7 mouse cellular contexts compared by ENCODE assay signal in the genomic region with DNA sequence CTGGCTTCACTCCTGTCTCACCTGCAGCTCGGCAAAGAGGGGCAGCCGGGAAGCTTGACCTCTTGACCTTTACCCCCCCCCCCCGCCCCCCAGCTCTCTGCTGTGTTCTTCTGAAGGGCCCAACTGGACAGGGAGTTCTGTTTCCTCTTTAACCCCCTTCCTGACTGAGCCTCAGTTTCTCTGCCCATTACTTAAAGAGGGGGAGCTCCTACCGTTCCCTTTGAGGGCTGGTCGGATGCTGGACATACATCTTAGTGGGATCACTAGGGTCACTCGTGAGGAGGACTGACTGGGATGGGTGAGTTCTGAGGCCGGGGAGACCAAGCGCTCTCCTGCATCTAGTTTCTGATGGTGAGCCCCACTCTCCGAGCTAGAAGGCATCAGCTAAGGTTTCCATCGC. TPM values are rescaled to one million over a fixed set of nuclear protein-coding genes. Genes with fewer than 3 reads are reported as not detected.
A peak's percentile ranks its signal among the peaks of the same experiment; 100 is the strongest.
DNase-seq lines count a peak whose midpoint lies in the region; ATAC-seq and TF ChIP-seq lines count a peak whose summit lies in the region.

A gene (plus strand): TSS at position 301 of the 400 bp plus-strand sequence.

- H3K9me3 ChIP-seq in lung, embryonic 14.5 days (ENCODE audit: low read depth, low read length), result no peaks in the 10 kb centered on the region
- no peaks in the 10 kb centered on the region for H3K9me3 ChIP-seq in forebrain, embryonic 11.5 days (ENCODE audit: control insufficient read depth, low read length)
- no peaks in the 10 kb centered on the region for H3K9me3 ChIP-seq in limb, embryonic 10.5 days (replicated peaks)

- no peaks in the 10 kb centered on the region for H3K36me3 ChIP-seq in lung, embryonic 14.5 days (ENCODE audit: insufficient read depth)
- no peaks in the 10 kb centered on the region for H3K36me3 ChIP-seq in forebrain, embryonic 11.5 days (ENCODE audit: control insufficient read depth, insufficient read depth, low read length)
- no peaks in the 10 kb centered on the region for H3K36me3 ChIP-seq in limb, embryonic 10.5 days

- peaks cover 18% of the 10 kb centered on the region; the same call in 1 of the 2 replicates for H3K4me1 ChIP-seq in lung, embryonic 14.5 days (ENCODE audit: insufficient read depth)
- H3K4me1 ChIP-seq in forebrain, embryonic 11.5 days (replicated peaks; ENCODE audit: control insufficient read depth, insufficient read depth, low read length), result peaks cover 19% of the 10 kb centered on the region
- peaks cover 74% of the 10 kb centered on the region for H3K4me1 ChIP-seq in limb, embryonic 10.5 days
- peaks cover 73% of the 10 kb centered on the region for H3K4me1 ChIP-seq in olfactory bulb, adult 2 months (ENCODE audit: control insufficient read depth, insufficient read depth, low read length)

- H3K27me3 ChIP-seq in lung, embryonic 14.5 days (ENCODE audit: insufficient read depth, low read length), result peaks cover 35% of the 10 kb centered on the region
- peaks cover 28% of the 10 kb centered on the region for H3K27me3 ChIP-seq in forebrain, embryonic 11.5 days (ENCODE audit: control insufficient read depth, insufficient read depth, low read length)
- peaks cover 62% of the 10 kb centered on the region for H3K27me3 ChIP-seq in limb, embryonic 10.5 days (ENCODE audit: low read depth, poor library complexity, severe bottlenecking)

- H3K27ac ChIP-seq in lung, embryonic 14.5 days (ENCODE audit: low read depth), result no peak within 1 kb of the TSS
- no peak within 1 kb of the TSS for H3K27ac ChIP-seq in forebrain, embryonic 11.5 days (ENCODE audit: low read depth, low read length)
- peak within 1 kb of the TSS; percentile 69 for H3K27ac ChIP-seq in limb, embryonic 10.5 days
- H3K27ac ChIP-seq in olfactory bulb, adult 2 months (ENCODE audit: insufficient read depth, low read depth, low read length), result peak within 1 kb of the TSS; percentile 83

- H3K4me3 ChIP-seq in lung, embryonic 14.5 days (ENCODE audit: low read depth, low read length), result peak within 1 kb of the TSS; percentile 50
- peak within 1 kb of the TSS; percentile 46 for H3K4me3 ChIP-seq in forebrain, embryonic 11.5 days (ENCODE audit: low read depth, low read length)
- H3K4me3 ChIP-seq in limb, embryonic 10.5 days, result peak within 1 kb of the TSS; percentile 66
- peak within 1 kb of the TSS; percentile 68 for H3K4me3 ChIP-seq in olfactory bulb, adult 2 months (ENCODE audit: insufficient read depth, low read depth, low read length)

- no peak for TF ChIP-seq POLR2A in olfactory bulb, adult 2 months (IDR thresholded peaks at IDR 0.05; ENCODE audit: insufficient read depth, low read depth, low read length)

- no peak for DNase-seq in lung, embryonic 14.5 days
- no peak for DNase-seq in lung, postnatal 14 days
- no peak for DNase-seq in forebrain, embryonic 11.5 days (ENCODE audit: low spot score)
- no peak for DNase-seq in limb, embryonic 10.5 days (ENCODE audit: low spot score)
- DNase-seq in urinary bladder, postnatal 4 days (ENCODE audit: low spot score in 2 of 2), result no peak
- DNase-seq in layer of hippocampus, adult 18-20 months (ENCODE audit: low spot score in 2 of 2), result no peak

- 3% methylated on average over 10 of the region's 10 CpGs for WGBS in lung, embryonic 14.5 days
- WGBS in forebrain, embryonic 11.5 days, result 4% methylated on average over 10 of the region's 10 CpGs
- WGBS in limb, embryonic 10.5 days, result 3% methylated on average over 10 of the region's 10 CpGs
- WGBS in olfactory bulb, adult 2 months, result 12% methylated on average over 10 of the region's 10 CpGs

- H3K4me2 ChIP-seq in lung, embryonic 14.5 days, result peak within 1 kb of the TSS; percentile 96
- H3K4me2 ChIP-seq in forebrain, embryonic 11.5 days (ENCODE audit: low read depth, low read length, severe bottlenecking), result peak within 1 kb of the TSS; percentile 92

- TF ChIP-seq CTCF in lung, embryonic 14.5 days (IDR thresholded peaks at IDR 0.05; ENCODE audit: low read depth), result no peak
- TF ChIP-seq CTCF in olfactory bulb, adult 2 months (IDR thresholded peaks at IDR 0.05; ENCODE audit: insufficient read depth, low read depth, low read length), result no peak

- ATAC-seq in lung, embryonic 14.5 days (ENCODE audit: insufficient read depth), result no peak
- no peak for ATAC-seq in forebrain, embryonic 11.5 days (replicated peaks; ENCODE audit: low FRiP score)

- peak within 1 kb of the TSS; percentile 50 for H3K9ac ChIP-seq in lung, embryonic 14.5 days
- H3K9ac ChIP-seq in forebrain, embryonic 11.5 days (ENCODE audit: low read length), result peak within 1 kb of the TSS; percentile 60

RNA-seq across cellular contexts. Expression of the gene that starts here (rescaled TPM):
- 0.53 and 1.6 TPM in 2 replicates for polyA plus RNA-seq in lung, embryonic 14.5 days (2014; fragmentation: Nextera tagmentation; extraction: Ambion mirVana)
- 0.23 and 0.67 TPM in 2 replicates for polyA plus RNA-seq in forebrain, embryonic 11.5 days (2014; fragmentation: Nextera tagmentation; extraction: Ambion mirVana)
- 0.16 and 0.25 TPM in 2 replicates for polyA plus RNA-seq in limb, embryonic 10.5 days (2016; fragmentation: Nextera tagmentation; extraction: Ambion mirVana)
- not detected in 2 replicates for polyA plus RNA-seq in olfactory bulb, adult 2 months (2012; ENCODE audit: insufficient read depth, insufficient read length, low replicate concordance, missing spikeins)
- 1 to 10 TPM; 5.6 to 5.8 TPM for total RNA-seq in layer of hippocampus, adult 18-20 months (2021)

Comparison
In these comparisons a context has a peak if more than half of its experiments do, and no peak if none do; other contexts are left out.
1. H3K27ac ChIP-seq: peak in limb, embryonic 10.5 days (single experiment) and olfactory bulb, adult 2 months (single experiment); none in lung, embryonic 14.5 days (single experiment) and forebrain, embryonic 11.5 days (single experiment).
2. Peak in every context shown above with its lines, with median percentiles within 50 percentile points of each other: H3K4me3 ChIP-seq.